Mouse (Mus musculus): ENCODE results near the gene Tox4.
A peak's percentile ranks its signal among the peaks of the same experiment; 100 is the strongest.

DNA sequence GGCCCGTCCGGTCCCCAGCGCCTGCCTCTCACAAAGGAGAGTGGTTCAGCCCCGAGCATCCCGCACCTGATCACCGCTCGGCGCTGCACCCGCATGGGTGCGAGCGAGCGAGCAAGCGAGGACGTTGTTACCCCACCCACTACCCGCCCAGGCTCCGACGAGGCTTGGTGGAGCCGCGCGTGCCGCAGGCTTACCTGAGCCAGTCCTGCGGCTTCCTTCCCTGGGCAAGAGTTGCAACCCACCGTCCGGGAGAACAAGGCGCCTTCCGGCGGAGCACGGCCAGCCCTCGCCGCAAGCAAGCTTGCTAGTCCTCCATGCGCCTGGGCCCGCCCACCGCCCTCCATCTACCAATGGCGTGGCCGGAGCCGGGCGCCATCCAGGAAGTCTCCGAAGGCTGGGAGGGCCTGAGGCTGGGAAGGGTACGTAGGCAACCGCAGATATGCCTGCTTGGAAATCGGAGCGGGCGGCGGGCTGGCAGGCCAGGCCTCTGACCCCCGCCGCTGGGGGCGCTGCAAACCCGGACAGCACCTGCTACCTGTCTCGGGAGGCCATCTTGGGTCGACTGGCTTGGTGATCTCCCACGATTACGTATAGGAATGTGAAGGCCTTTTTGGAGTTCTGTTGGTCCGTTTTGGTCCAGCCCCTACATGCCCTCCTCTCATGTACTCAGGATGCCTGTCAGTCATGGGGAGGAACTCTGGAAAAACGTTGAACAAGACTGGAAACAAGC, 21.3 kb upstream of the Tox4 start, which contains the start of gene Chd8:
- TF ChIP-seq CTCF (IDR thresholded peaks at IDR 0.05; ENCODE audit: borderline replicate concordance, extremely low read depth, insufficient read depth, insufficient read length) (peak; percentile 82), POLR2A (IDR thresholded peaks at IDR 0.05; ENCODE audit: borderline replicate concordance, extremely low read depth, insufficient read depth, insufficient read length, poor library complexity, severe bottlenecking) (peak; percentile 82; the same call in 1 of the 2 replicates)

Measured in brain, embryonic 14.5 days (tissue).